ENCODE assay signal across 8 mouse cellular contexts in genomic region chr2:3332056-3332455, GRCm38 (mm10). TPM values are rescaled to one million over a fixed set of nuclear protein-coding genes. Genes with fewer than 3 reads are reported as not detected.
A peak's percentile ranks its signal among the peaks of the same experiment; 100 is the strongest.
DNase-seq lines count a peak whose midpoint lies in the region; ATAC-seq and TF ChIP-seq lines count a peak whose summit lies in the region.

No protein-coding gene starts in this region.

- peak overlapping the region; percentile 81 for H3K4me3 ChIP-seq in lung, adult 2 months (replicated peaks; ENCODE audit: extremely low read depth, low read depth, low read length)
- H3K4me3 ChIP-seq in embryonic facial prominence, embryonic 10.5 days: peak overlapping the region; percentile 79
- peak overlapping the region; percentile 61 for H3K4me3 ChIP-seq in intestine, embryonic 15.5 days (replicated peaks)
- H3K4me3 ChIP-seq in neural tube, embryonic 13.5 days: peak overlapping the region; percentile 66

- under 1% methylated on average over 21 of the region's 21 CpGs for WGBS in lung, adult 2 months
- 3% methylated on average over 21 of the region's 21 CpGs for WGBS in embryonic facial prominence, embryonic 10.5 days
- WGBS in intestine, embryonic 15.5 days: under 1% methylated on average over 21 of the region's 21 CpGs
- 2% methylated on average over 21 of the region's 21 CpGs for WGBS in neural tube, embryonic 13.5 days

- TF ChIP-seq POLR2A in lung, adult 2 months (IDR thresholded peaks at IDR 0.05; ENCODE audit: borderline replicate concordance, extremely low read depth, low read depth, low read length): no peak

- no peak for TF ChIP-seq CTCF in lung, adult 2 months (IDR thresholded peaks at IDR 0.05; ENCODE audit: insufficient read depth, low read length)

- H3K27ac ChIP-seq in embryonic facial prominence, embryonic 10.5 days (replicated peaks): peak overlapping the region; percentile 89
- peak overlapping the region; percentile 60 for H3K27ac ChIP-seq in intestine, embryonic 15.5 days
- peak overlapping the region; percentile 79 for H3K27ac ChIP-seq in neural tube, embryonic 13.5 days (replicated peaks)

- peaks cover 28% of the 10 kb centered on the region for H3K36me3 ChIP-seq in embryonic facial prominence, embryonic 10.5 days (replicated peaks)
- H3K36me3 ChIP-seq in intestine, embryonic 15.5 days: peaks cover 13% of the 10 kb centered on the region; the same call in 1 of the 2 replicates
- H3K36me3 ChIP-seq in neural tube, embryonic 13.5 days: peaks cover 18% of the 10 kb centered on the region

- peak overlapping the region; percentile 70 for H3K4me2 ChIP-seq in intestine, embryonic 15.5 days (replicated peaks)
- peak overlapping the region; percentile 76 for H3K4me2 ChIP-seq in neural tube, embryonic 13.5 days

- peak overlapping the region; percentile 61 for H3K9ac ChIP-seq in intestine, embryonic 15.5 days
- H3K9ac ChIP-seq in neural tube, embryonic 13.5 days: peak overlapping the region; percentile 82

- H3K4me1 ChIP-seq in lung, adult 2 months (ENCODE audit: control insufficient read depth, insufficient read depth, low read length): no peaks in the 10 kb centered on the region
- peaks cover 20% of the 10 kb centered on the region for H3K4me1 ChIP-seq in embryonic facial prominence, embryonic 10.5 days
- H3K4me1 ChIP-seq in intestine, embryonic 15.5 days (replicated peaks): peaks cover 11% of the 10 kb centered on the region
- peaks cover 26% of the 10 kb centered on the region for H3K4me1 ChIP-seq in neural tube, embryonic 13.5 days (replicated peaks)

- no peak for DNase-seq in lung, adult 2 months
- no peak for DNase-seq in lung, adult 18-20 months
- no peak for DNase-seq in embryonic facial prominence, embryonic 10.5 days (ENCODE audit: low spot score)
- DNase-seq in MN1 (ENCODE audit: low spot score): no peak
- DNase-seq in yolk sac, embryonic 10.5 days (ENCODE audit: low spot score): no peak
- no peak for DNase-seq in cerebellum, adult 9-11 months

- no peaks in the 10 kb centered on the region for H3K9me3 ChIP-seq in embryonic facial prominence, embryonic 10.5 days
- no peaks in the 10 kb centered on the region for H3K9me3 ChIP-seq in intestine, embryonic 15.5 days
- no peaks in the 10 kb centered on the region for H3K9me3 ChIP-seq in neural tube, embryonic 13.5 days

- peaks cover 14% of the 10 kb centered on the region for H3K27me3 ChIP-seq in embryonic facial prominence, embryonic 10.5 days (replicated peaks; ENCODE audit: low read depth, poor library complexity, severe bottlenecking)
- H3K27me3 ChIP-seq in intestine, embryonic 15.5 days (replicated peaks): peaks cover 3% of the 10 kb centered on the region; the same call in 1 of the 2 replicates
- H3K27me3 ChIP-seq in neural tube, embryonic 13.5 days: 0 out of 2 replicates have a peak, but pooled peaks cover 6% of the 10 kb centered on the region

- no peak for ATAC-seq in intestine, embryonic 15.5 days
- no peak for ATAC-seq in neural tube, embryonic 13.5 days (ENCODE audit: low read depth)

RNA-seq across cellular contexts. Expression of gene Rpp38, which starts 0.4 kb away (rescaled TPM):
- 1.1 and 2.2 TPM in 2 replicates for polyA plus RNA-seq in lung, adult 2 months (2012; rRNA removed)
- 19.0 and 20.5 TPM in 2 replicates for polyA plus RNA-seq in embryonic facial prominence, embryonic 10.5 days (2016; fragmentation: Nextera tagmentation; extraction: Ambion mirVana)
- 26.3 and 27.8 TPM in 2 replicates for polyA plus RNA-seq in intestine, embryonic 15.5 days (2015; fragmentation: Nextera tagmentation; extraction: Ambion mirVana)
- 11.3 and 12.2 TPM in 2 replicates for polyA plus RNA-seq in neural tube, embryonic 13.5 days (2015; fragmentation: Nextera tagmentation; extraction: Ambion mirVana)

RNA-seq across cellular contexts. Expression of gene Acbd7, which starts 3.9 kb away (rescaled TPM):
- not detected in 2 replicates for polyA plus RNA-seq in lung, adult 2 months (2012; rRNA removed)
- 0.31 and 0.41 TPM in 2 replicates for polyA plus RNA-seq in embryonic facial prominence, embryonic 10.5 days (2016; fragmentation: Nextera tagmentation; extraction: Ambion mirVana)
- polyA plus RNA-seq in intestine, embryonic 15.5 days (2015; fragmentation: Nextera tagmentation; extraction: Ambion mirVana): 1.4 and 2.0 TPM in 2 replicates
- polyA plus RNA-seq in neural tube, embryonic 13.5 days (2015; fragmentation: Nextera tagmentation; extraction: Ambion mirVana): 1.3 and 2.3 TPM in 2 replicates

RNA-seq across cellular contexts. Expression of gene Nmt2, which starts 48.0 kb away (rescaled TPM):
- 5.0 and 6.8 TPM in 2 replicates for polyA plus RNA-seq in lung, adult 2 months (2012; rRNA removed)
- polyA plus RNA-seq in embryonic facial prominence, embryonic 10.5 days (2016; fragmentation: Nextera tagmentation; extraction: Ambion mirVana): 50.3 and 50.8 TPM in 2 replicates
- polyA plus RNA-seq in intestine, embryonic 15.5 days (2015; fragmentation: Nextera tagmentation; extraction: Ambion mirVana): 39.7 and 44.3 TPM in 2 replicates
- 79.6 and 80.8 TPM in 2 replicates for polyA plus RNA-seq in neural tube, embryonic 13.5 days (2015; fragmentation: Nextera tagmentation; extraction: Ambion mirVana)
